Mouse (Mus musculus) retina, adult 2 months (tissue): Measurements from ENCODE around the gene Srcap.
A peak's percentile ranks its signal among the peaks of the same experiment; 100 is the strongest.
"Not testable (repeated sequence)": the region's sequence is repeated elsewhere in the genome, so short reads cannot be mapped to it uniquely, and the experiment has no call there.

Source experiments
- DNase-seq: peaks from one replicate; pipeline ENCODE4 v3.0.0-alpha.2; 2012; ENCODE audit warnings: low read depth, low spot score

Gene Srcap

DNA sequence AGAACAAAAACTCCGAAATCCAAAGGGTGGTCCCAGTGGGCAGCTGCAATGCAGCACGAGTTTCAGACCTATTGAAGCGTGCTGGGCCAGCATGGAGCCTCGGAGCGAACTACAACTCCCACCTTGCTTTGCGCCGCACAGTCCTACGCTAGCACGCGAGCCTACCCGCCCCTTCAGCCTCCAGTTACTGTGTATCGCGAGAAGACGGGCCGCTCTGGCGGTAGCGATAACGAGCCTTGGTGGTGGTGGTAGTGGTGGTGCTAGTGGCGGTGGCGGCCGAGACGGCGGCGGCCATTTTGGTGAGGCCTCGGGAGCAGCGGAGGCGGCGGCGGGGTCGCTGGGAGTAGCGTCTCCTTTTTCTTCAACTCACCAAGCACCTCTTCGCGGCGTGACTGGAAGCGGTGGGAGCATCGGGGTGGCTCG, at the start of gene Srcap:
Gene Srcap (plus strand): TSS at position 176 of the 423 bp plus-strand sequence.
- peak; percentile 89 for DNase-seq

DNA sequence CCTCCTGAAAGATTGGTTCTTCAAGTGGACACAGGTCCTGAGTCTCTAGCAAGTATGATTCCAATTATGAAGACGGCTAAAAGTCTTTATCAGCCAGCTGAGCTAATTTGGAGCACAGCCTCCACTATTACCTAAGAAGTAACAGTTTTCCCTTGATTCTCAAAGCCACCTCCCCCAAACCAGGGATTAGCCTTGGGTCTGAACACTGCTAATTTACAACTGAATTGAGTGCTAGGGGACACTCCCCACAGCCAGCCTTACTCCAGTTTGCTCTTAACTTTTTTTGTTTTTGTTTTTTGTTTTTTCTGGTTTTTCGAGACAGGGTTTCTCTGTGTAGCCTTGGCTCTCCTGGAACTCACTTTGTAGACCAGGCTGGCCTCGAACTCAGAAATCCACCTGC, 46.6 kb upstream of the Srcap start:
- DNase-seq, result no peak

- not testable (repeated sequence) for DNase-seq
These were observed 46.1 kb upstream of the Srcap start for GRCm38 (mm10) chr7:127465670-127466069.

GRCm38 (mm10) chr7:127466606-127467005, 45.2 kb upstream of the Srcap start:
- no peak for DNase-seq

DNA sequence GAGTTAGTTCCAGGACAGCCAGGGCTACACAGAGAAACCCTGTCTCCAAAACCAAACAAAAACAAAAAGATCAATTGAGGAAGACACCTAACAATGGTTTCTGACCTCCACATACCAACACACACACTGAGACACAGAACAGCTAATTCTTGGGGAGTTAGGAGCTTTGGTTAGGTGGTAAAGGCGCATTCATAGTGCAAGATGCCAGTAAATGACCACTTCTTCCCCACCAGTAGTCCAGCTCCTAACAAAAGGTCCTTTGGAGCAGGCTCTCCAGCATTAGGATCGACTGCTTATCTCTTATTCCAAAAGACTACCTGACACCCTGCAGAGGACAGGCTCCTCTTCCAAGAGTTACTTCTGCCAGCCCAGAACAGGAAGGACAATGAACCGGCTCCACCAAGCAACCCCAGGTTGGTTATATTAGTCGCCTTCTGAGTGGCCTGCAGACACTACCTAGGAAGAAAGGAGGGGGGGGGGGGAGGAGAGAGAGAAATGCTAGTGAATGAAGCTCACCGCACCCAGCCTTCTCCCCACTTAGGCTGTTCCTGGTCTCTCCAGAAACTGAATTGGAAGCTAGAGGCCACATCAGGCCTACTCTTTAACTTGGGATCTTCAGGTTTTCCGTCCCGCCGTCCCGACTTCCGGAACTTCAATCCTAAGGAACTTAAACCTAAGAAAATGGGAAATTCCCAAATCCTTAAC, 41.6 kb upstream of the Srcap start:
- no peak for DNase-seq

- DNase-seq, result peak; percentile 91
These were observed 40.8 kb upstream of the Srcap start for GRCm38 (mm10) chr7:127470743-127471645.

DNA sequence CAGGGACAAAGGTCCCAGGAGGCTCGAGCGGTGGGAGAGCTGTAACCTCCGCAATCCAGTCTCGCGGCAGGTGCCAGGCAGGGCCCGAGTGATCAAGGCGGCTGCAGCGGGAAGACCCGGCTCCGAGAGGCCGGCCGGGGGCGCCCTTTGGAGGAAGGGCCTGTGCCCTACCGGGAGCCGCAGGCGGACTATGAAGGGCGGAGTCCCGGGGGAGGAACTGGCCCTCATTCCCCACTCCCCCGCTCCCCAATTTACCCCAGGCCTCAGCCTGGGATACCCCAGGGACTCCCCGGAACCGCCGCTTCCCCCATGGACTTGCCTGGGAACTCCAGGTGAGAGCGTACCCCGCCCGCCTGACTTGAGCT, 40.2 kb upstream of the Srcap start:
- DNase-seq, result no peak

GRCm38 (mm10) chr7:127472060-127472459, 39.7 kb upstream of the Srcap start:
- DNase-seq, result no peak

DNA sequence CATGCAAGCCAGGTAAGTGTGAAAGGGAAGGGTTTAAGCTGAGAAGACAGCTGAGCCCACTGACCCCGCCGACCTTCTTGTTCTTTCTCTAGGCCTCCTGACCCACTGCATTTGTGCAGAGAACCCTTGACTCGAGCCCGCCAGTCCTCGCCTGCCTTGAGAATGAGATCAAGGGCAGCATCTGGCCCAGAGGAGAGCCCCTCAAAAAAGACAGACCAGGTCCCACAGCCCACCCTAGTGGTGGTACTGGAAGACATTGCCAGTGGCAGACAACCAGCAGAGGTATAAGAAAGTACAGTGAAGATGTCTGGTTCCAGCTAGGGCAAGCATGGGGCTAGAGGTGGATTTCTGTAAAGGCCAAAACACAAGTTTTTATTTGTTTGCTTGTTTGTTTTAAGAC, 38.1 kb upstream of the Srcap start:
- no peak for DNase-seq

DNA sequence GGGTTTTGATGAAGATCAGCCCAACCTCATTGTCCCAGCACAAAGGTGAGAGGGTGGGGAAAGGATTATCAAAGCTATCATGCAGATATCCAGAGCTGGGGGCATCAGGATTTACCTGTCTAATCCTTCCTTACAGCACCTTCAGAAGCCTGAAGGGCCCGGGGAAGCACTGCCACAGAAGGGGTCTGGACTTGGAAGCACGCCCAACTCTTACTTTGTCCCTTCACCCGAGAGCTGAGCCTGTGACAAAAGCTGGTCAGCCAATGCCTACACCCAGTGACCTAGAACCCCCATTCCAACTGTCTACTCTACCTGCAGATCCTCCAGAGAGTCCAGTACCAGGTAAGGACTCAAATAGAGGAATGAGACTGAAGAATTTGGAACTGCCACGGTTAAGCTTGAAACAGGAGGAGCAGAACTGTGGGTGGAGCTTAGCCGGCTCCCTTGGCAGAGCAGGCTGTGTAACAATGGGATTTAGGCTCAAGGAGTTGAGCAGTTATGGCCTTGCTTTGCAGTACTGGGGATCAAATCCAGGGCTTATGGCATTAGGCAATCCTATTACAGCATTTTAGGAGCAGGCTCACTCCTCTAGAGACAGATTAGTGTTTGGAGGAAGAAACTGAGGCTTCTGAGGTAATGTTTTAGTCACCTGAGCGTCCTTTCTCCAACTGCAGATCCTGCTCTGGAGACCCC, 37.3 kb upstream of the Srcap start:
- peak; percentile 57 for DNase-seq

DNA sequence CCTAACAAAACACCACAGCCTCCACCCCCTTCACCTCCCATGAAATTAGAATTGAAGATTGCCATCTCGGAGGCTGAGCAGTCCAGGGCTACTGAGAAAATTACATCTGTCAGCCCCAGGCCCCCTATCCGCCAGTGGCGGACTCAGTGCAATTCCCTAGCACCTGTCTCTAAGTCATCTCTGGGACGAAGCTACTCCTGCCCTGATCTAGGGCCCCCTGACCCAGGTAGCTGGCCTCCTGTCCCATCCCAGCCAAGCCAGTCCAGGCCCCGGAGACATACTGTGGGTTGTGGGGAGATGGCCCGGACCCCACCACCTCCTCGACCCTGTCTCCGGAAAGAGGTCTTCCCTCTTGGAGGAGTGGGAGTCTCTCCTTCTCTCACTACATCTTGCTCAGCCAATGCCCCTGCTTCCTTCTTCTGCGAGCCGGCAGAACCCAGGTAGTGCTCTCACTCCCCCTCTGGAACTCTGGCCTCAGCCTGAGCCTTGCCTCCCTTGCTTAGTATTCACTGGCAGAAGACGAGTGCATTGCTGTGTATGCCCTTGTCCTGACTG, 36.5 kb upstream of the Srcap start:
- DNase-seq, result no peak

- DNase-seq, result no peak
These were observed 35.4 kb upstream of the Srcap start for GRCm38 (mm10) chr7:127476336-127476735.

DNA sequence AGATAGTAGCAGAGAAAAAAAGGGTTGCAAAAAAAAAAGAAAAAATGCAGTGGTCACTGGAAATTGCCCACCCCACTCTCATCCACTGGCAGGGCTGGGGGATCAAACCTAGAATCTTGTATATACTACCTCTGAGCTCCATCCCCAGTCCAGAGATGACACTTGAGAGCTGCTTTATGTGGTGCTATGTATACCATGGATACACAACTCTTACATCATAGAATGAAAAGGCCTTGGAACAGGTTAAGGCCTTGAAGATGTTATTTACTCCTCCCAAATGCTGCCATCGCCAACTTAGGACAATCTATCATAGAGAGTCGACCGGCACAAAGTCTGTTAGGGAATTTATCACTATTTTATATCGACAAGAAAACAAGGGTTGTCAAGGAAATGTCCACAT, 34.9 kb upstream of the Srcap start:
- no peak for DNase-seq

DNA sequence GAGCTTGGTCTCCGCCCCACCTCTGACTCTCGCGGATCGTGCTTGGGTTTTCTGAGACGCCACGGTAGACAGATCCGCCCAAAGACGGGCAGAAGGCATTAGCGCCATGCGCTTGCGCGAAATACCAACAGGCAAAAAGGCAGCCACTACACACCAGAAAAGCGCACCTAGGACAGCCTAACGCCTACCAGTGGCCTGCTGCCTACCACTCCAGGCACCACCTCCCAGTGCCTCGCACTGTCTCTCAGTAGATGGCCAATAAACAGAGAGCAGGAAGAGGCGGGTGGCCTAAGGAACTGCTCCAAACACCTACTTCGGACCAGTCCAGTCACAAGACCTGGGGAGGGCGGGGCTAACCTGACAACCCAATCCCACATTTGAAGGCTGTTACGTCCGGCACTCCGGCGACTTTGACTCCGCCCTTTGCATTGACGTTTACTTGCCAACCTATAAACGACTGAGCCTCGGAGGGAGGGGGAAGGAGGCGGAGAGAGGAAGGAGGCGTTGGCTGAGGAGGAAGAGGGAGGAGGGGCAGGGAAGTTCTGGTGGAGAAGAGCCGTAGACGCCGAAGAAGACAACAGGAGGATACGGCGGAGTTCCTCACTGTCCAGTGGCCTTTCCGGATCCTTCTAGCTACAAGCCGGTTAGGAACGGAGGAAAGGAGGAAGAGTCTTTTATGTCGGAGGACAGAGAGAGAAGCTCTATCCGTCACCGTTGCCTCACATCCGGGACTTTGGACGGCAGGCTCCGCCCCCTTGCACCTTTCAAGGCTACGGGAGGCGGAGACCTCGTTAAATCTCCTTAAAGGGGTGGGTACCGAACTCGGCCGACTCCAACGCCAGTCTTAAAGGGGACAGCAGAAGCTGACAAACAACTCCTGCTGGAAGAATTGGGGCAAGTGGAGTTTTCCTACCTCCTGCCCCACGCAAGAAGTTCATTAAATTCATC, 33.8 kb upstream of the Srcap start:
- peak; percentile 99 for DNase-seq

DNA sequence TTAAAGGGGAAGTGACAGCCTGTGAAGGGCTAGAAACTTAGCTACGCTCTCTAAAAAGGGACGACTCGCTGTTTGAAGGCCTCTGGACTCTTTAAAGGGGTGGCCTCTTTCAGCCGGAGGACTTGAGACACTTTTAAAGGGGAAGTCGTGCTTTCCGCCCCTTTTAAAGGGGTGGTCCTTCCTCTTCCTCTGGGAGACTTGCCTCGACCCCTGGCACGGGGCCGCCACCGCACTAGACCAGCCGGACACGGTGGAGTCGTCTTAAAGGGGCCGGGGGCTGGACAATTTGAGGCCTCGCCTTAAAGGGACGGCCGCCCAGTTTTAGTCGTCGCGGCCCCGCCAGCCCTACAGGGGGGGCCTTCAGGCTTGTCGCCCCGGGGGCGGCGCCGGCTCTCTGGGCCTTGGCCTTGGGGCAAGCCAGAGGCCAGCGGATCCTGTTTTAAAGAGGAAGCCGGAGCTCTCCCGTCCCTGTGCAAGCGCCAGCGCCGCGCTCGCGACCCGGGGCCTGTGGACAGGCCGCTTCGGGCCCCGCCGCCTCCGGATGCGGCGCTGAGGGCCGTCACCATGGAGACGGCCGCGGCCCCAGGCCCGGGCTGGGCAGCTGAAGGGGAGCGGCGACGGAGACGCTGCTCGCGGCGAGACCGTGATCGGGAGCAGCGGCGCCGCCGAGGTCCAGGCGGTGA, 33.0 kb upstream of the Srcap start, which contains the start of gene Fbrs:
Gene Fbrs (plus strand): TSS at position 565 of the 683 bp plus-strand sequence.
- DNase-seq, result no peak

DNA sequence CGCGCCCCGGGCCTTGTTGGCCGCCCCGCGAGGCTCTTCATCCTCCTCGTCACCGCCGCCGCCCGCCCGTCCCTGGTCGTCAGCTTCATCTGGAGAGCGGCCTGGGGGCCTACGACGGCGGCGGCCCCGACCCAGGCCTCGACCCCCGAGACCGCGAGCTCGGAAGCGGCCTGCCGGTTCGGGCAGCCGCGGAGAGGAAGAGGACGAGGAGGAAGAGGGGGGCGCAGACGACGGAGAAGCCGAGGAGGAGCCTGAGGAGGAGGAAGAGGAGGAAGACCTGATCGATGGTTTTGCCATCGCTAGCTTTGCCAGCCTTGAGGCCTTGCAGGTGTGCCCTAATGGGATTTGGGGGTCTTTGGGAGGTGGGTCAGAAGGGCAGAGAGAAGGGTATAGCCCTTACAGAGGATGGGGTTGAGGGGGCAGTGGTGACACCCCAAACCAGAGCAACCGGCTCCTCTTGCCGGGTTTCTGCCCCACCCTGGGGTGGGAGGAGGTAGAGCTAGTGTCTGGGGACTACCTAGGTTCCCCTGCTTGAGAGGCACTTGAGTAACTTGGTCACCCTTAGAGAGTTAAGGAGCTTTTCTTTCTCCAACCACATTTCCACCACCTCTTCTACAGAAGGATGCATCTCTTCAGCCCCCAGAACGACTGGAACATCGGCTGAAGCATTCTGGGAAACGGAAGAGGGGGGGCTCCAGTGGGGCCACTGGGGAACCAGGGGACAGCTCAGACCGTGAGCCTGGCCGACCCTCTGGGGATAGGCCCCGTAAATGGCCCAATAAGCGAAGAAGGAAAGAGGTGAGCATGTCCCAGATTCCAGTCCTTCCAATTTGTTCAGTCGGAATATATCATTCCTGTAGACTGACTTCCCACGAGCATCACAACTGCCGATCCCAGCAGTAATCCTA, 32.2 kb upstream of the Srcap start:
- DNase-seq, result no peak

DNA sequence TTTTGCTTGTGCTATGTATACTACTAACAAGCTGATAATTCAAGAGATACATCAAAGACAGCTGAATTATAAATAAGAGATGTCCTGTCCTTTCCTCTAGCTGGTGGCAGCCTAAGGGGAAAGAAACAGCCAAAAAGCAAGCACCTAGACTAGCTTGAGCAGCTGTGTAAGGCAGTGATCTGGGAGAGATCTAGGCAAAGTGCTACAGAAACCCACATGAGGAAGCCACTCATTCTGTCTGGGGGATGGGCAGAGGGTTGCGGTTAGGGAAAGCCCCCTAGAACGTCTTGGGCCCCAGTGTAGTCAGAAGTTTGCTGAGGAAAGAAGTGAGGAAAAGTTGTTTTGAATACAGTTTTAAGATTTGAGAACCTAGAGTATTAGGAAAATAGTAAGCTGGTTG, 31.5 kb upstream of the Srcap start:
- DNase-seq, result no peak

GRCm38 (mm10) chr7:127485416-127485815, 26.4 kb upstream of the Srcap start:
- no peak for DNase-seq

DNA sequence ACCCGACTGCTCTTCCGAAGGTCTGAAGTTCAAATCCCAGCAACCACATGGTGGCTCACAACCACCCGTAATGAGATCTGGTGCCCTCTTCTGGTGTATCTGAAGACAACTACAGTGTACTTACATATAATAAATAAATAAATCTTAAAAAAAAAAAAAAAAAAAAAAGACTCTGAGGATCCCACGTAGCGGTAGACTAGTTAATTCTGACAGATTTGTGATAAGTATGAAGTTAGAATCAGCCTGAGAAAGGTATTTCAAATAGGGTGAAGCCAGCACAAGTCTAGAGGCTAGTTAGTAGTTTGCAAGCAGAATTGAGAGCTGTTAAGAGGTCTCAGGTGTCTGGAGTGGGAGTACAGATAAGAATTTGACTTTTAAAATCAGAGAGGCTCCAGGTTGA, 23.4 kb upstream of the Srcap start:
- not testable (repeated sequence) for DNase-seq
